Mouse (Mus musculus) embryonic fibroblast, embryonic 13.5 days (primary cell): ENCODE measurements at regions not wholly inside any gene's neighbourhood (a gene's known extent, or its start where the extent isn't known, plus 50 kb on each side); places are given as distances from the start of the nearest gene placed in this dataset.

Experiments used
- CTCF ChIP-seq: IDR thresholded peaks from 2 replicates; pipeline ENCODE4 v1.5.1; 2011; ENCODE audit warnings: mild to moderate bottlenecking, control low read depth, low read length, moderate library complexity, borderline replicate concordance; ENCODE audit not compliant: insufficient read depth
- POLR2A ChIP-seq: IDR thresholded peaks from 2 replicates; pipeline ENCODE4 v1.6.1; 2011; ENCODE audit warnings: low read depth, mild to moderate bottlenecking, control low read depth, low read length, moderate library complexity

DNA sequence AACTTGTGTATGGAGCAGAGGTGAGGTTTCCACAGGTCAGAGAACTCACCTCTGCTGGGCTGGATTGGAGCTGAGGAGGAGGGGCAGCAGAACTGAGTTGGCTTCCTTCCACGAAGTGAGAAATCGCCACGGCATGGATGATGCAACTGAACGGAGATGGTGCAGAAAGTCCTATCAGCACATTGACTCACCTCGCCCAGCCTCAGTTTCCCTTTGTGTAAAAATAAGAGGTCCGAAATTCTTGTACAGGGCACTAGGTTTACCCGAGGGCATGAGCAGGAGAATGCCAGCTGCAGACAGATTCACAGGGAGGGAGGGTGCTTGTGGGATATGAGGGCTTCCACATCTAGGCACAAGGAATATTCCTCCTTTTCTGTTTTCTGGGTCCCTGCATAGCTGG is 117.9 kb upstream of the Klf4 start:
- TF ChIP-seq POLR2A = 0 out of 2 replicates have a peak, but pooled peaks have one; percentile 37
- TF ChIP-seq CTCF = no peak
